Mouse (Mus musculus) ZHBTc4 (cell line): ENCODE data around the gene Alkbh2.

Experiments used
- DNase-seq: peaks from one replicate; pipeline ENCODE4 v3.0.0-alpha.2; 2011; ENCODE audit warnings: low read depth, low spot score

Gene Alkbh2

DNA sequence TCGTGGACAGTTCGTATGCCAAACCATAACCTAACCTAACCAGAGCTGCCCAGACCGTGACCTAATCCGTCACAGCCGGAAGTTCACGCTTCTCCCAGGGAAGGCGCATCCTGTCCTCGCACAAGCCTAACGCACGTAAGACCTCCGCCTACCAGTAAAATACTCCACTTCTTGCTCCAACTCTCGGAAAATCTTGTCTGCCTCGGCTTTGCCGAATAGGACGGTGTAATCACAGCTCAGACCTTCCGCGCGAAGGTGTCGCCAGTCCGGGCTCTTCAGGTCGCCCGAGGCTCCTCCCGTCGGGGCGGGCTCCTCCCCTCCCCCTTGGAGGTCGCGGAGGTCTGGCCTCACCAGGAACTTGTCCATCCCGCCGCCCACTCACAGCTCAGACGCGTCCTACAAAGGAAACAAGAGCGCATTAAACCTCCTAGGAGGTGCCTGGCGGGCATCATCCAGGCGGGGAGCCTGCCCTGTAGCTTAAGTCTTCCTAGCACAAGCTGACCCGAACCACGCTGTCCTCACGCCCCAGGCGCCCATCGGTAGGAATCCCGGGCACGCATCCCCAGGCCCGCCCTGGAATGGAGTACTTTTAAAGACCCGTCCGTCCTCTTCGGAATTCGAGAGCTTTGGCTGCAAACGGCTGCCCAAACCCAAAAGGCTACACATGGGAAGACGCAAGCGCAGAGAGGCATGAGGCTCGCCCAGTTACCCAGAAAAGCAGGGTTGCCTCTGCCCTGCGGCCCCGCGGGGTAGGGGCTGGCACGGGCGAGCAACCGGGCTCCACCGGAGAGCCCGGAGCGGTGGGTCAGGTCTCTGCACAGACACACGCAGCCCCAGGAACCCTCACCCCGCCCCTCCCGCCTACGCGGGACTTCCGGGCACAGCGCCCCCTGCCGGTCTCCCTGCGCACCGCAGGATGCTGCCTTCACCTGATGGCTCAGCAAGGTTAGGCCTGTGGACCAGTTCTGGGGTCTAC is at the start of gene Alkbh2:
Gene Alkbh2, minus strand, starts transcription at position 845 of the 976 bp plus-strand sequence.
- DNase-seq, result peak; percentile 94

DNA sequence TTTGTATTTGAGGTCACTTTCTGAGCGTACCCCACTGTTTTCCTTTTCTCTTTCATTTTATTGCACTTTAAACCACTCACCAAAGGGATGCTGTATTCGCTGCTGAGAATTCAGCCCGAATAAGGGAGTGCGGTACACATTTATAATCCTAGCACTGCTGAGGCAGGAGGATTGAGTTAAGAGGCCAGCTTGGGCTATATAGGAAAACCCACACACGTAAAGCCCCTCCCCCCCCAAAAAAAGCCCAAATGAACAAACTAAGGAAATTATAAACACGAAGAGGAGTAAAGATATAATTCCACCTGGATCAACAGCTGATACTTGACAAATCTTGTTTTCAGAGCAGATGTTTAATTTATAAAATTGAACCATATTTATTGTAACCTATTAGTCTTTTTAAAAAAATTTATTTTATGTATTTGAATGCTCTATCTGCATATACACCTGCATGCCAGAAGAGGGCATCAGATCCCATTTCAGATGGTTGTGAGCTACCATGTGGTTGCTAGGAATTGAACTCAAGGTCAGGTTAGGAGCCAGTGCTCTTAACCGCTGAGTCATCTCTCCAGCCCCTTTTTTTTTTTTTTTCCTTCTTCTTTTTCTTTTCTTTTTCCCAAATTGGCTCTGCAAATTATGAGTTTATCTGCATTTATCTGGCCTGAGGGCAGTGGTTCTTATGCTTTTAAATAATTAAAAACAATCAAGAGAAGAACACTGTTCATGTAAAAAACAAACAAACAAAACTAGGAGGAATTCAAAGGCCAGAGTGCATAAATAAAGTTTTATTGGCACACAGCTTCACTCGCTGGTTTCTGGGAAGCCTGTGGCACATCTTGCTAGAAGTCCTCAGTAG is 48.8 kb upstream of the Alkbh2 start:
- peak; percentile 75 for DNase-seq

DNA sequence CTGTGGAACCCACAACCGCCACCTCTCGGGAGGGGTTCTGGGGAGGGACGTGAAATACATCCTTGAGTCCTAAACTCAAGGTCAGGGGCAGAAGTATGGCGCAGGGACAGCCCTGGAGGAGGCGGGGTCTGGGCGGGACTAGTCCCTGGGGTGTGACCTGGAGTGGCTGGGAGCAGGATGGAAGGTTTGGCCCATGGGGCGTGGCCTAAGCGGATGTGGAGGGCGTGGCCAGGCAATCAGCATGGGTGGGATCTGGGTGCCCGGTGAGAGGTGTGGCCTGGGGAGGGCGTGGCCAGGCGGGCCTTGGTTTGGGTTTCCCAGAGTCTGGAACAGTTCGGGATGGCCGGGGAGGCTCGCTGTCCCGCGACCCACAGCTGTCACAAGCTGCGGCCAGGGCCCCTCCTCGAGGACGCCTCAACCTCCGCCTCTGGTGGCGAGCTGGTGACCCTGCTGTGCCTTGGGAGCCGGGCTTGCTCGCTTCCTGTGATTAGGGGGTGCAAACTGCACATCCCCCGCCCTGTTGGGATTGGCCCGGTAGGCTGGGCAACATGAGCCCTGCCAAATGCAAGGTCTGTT is 47.7 kb upstream of the Alkbh2 start:
- peak; percentile 99 for DNase-seq

DNA sequence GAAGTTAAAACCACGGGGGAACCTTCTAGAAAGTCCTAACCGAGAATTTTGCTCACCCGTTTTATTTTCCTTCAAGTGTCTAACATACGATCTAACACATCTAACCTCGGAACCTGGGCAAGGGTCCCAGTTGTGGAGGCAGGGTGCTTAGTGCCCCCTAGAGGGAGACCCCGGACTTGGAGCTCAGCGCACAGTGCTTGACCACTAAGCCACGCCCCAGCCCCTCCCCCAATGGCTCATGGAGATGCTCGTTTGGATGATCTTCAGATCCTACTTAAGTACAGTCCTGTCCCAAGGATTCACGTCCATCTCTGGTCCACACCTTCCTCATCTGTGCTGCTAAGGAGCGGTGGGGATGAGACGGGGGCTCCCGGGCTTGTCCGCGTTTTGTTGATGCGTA is 46.6 kb upstream of the Alkbh2 start:
- peak; percentile 97 for DNase-seq

DNA sequence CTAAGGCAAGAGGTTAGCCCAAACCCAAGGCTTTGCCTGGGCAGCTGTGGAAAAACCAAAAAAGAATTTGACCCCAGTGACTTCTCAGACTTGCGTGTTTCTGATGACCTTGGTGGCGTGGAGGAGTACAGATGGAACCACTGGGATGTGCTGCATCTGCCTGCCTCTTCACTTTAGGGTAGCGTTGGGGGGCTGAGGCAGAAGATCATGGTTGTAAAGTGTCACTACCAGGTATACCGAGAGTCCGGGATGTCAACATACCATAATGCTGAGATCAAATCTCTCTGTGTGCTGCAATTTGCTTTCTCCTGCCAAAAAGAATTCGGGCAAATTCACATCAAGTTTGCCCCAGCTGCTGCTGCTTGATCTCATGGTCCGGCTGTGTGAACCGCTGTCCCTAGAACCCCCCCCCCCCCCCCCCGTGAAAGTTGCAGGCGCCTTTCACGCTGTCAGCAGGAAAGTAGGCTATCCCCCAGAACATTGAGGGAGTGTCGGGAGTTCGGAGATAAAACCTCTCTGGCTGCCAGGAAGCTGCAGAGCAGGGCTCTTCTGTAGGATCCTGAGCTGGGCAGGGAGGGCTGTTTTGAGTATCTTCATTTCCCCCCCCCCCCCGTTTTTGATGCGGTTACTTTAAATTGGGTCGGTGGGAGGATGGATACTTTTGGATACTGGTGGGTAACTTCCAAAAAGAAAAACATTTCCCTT is 46.0 kb upstream of the Alkbh2 start:
- DNase-seq, result no peak

DNA sequence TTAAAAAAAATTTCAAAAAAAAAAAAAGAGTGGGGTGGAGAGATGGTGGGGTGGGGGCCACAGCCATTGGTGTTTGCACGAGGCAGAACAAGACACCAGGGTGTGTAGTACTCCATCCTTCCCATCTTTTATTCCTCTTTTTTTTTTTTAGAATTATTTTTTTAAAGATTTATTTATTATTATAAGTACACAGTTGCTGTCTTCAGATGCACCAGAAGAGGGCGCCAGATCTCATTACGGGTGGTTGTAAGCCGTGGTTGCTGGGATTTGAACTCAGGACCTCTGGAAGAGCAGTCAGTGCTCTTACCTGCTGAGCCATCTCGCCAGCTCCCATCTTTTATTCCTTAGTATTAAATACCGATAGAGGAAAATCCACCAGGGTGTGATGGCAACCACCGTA is 45.4 kb upstream of the Alkbh2 start:
- DNase-seq, result no peak

DNA sequence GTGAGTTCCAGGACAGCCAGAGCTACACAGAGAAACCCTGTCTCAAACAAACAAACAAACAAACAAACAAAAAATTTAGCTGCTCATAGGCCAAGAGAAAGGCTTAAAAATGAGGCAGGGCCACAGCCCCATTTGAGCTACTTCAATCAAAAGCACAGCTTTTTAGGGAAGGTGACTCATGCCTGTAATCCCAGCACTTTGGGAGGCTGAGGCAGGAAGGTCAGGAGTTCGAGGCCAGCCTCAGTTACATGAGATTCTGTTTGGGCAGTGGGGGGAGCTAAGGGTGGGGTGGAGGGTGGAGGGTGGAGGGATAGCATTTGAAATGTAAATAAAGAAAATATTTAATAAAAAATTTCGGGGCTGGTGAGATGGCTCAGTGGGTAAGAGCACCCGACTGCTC is 44.9 kb upstream of the Alkbh2 start:
- DNase-seq, result no peak

DNA sequence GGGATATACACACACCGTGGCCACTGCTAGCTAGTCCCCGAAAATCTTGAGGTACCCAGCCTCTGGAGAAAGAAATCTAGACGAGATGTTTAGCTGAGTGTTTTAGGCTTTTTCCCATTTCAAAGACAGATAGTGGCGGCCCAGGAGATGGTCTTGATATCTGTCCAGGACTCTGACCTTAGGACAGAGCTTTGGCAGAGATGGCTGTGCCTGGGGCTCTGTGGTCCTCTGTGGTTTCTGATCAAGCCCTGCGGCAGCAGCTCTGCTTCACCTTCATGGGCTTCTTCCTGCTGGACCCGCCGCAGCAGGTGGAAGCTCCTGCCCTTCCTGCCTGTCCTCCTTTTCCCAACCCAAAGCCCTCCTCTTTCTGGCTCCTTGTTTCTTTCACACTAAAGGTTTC is 42.3 kb upstream of the Alkbh2 start:
- no peak for DNase-seq

DNA sequence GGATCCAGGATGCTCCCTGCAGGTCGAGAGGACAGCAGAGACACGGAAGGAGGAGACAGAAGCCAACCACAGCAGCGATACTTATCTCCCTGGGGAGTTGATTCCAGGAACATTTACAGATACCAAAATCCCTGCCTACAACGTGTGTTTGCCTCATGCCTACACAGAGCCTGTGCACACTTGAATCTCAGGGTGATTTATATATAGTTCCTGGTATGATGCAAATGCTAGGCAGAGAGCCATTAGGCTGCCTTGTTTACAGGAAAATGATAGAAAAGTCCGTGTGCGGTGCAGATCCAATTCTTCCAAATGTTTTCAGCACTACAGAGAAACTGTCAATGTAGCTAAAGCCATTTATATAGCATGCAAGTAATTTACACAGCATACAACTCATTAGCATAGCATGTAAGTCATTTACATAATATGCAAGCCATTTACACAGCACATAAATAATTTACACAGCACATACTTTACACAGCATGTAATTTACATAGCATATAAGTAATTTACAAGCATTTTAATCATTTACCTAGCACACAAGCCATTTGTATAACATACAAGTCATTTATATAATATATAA is 35.2 kb upstream of the Alkbh2 start:
- DNase-seq, result no peak

DNA sequence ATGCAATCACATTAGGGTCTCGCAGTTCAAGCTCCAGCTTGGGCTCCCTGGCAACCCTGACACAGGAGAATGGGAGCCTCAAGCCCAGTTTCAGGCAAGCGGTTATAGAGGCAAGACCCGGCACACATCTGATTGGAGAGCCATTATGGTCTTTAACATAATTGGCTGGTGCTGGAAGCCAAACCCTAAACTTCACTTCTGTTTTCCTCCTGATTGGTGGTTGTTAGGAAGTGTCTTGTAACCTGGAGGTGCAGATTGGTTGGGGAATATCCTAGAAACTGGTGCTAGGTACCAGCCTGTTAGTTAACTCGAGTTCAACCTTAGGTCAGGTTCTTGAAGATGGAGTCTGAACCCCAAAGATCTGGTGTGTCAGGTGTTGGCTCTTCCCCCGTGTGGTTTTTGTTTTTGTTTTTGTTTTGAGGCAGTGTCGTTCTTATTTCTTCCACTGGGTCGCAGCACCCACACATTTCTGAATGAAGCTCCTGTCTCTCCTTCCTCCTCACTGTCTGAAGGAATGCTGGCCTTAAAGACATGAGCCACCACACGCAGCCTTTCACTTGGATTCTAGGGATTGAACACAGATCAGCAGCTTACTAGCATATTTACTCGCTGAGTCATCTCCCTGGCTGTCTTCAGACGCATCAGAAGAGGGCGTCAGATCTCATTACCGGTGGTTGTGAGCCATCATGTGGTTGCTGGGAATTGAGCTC is 34.2 kb upstream of the Alkbh2 start:
- DNase-seq, result peak; percentile 73

DNA sequence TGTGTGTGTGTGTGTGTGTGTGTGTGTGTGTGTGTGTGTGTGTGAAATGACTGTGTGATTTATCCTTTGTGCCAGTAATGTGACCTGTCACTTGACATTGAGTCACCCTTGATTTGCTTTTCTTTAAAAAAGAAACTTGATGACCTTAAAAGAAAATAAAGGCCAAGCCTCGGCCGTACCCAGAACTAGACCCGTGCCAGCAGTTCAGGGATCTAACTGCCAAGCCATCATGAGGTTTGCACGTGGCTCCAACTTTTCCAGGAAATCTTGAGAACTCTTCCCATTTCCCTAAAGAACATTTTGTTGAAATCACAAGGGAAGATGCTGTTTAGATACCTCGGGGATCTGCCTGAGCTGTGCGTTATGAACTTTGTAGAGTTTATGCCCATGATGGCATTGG is 33.4 kb upstream of the Alkbh2 start:
- DNase-seq, result no peak

DNA sequence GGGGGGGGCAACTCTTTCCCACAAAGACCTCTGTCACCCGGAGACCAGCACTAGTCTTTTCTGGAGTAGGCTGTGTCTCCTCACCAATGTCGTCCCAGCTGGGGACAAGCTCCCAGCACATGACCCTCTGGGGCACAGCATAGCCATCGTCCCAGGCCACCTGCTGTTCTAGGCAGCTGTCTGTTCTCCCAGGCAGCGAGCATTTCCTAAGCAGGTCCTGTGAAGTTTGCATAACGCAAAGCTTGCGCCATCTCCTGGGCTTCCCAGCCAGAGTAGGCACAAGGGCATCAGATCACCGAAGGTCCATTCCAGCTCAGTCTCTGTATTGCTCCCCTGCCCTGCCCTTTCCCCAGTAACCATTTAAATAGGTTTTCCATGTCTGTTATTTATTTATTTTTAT is 29.2 kb upstream of the Alkbh2 start:
- DNase-seq, result no peak

DNA sequence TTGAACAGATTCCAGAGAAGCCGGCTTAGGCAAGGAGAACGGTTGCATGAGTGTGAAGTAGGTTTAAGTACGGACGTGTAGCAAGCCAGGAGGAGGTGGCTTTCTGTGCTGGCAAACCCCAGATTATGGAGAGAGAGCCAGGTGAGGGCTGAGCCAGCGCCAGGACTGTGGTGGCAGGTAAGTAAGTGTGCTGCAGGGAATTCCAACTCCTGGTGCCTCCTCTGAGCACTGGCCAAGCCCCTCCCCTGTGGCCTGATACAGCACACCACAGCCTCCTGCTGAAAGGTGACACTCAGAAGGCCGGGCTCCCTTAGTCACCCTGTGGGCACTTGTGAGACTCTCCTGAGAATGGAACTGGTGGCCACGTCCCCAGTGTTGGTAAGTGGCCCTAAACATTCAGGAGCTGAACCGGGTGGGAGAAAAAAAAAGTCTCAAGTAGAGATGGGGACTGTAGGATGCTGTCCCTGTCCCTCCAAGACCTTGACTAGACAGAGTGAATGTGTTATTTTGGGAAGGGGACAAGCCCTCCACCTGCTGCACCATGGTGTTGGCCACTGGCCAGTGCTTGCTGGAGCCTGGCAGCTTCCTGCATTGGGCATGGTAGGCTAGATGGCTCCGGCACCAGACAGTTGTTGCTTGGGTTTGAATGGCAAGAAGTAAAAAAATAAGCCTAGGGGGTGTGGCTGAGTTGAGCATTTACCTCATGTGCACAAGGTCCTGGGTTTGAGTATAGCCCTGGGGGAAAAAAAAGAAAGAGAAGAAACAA is 27.3 kb upstream of the Alkbh2 start:
- DNase-seq, result no peak

DNA sequence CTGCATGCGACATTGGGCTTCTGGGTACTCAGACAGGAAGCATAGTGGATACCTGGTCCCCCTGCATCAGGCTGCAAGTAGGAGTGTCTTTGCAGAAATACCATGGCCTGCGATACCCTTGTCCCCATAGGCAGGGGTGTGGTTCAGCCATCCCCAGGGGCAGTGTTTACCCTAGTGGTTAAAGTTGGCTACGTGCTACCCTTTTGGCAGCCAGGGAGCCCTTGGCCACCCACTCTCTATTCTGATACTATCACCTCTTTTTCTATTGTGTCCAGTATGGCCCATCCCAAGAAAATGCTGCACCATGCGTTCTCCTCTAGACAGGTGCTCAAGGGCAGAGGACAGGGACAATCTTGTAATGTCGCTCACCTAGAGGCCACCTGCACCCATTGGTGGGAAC is 26.7 kb upstream of the Alkbh2 start:
- DNase-seq, result no peak

DNA sequence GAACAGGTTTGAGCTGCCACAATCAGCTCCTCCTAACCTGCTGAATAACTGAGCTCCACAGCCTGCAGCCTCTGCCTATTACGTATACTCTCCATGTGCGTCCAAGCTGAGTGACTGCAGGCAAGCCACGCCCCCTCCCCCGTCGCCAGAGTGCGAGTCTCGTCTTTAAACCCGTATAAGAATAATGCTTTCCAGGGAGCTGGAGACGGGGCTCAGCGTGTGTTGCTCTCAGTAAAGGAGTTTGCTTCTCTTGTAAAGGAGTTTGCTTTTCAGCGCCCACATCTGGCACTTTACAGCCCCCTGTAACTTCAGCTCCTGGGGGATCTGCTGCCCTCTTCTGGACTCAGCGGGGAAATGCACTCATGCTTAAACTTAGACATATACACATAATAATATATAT is 25.5 kb upstream of the Alkbh2 start:
- DNase-seq, result peak; percentile 90

DNA sequence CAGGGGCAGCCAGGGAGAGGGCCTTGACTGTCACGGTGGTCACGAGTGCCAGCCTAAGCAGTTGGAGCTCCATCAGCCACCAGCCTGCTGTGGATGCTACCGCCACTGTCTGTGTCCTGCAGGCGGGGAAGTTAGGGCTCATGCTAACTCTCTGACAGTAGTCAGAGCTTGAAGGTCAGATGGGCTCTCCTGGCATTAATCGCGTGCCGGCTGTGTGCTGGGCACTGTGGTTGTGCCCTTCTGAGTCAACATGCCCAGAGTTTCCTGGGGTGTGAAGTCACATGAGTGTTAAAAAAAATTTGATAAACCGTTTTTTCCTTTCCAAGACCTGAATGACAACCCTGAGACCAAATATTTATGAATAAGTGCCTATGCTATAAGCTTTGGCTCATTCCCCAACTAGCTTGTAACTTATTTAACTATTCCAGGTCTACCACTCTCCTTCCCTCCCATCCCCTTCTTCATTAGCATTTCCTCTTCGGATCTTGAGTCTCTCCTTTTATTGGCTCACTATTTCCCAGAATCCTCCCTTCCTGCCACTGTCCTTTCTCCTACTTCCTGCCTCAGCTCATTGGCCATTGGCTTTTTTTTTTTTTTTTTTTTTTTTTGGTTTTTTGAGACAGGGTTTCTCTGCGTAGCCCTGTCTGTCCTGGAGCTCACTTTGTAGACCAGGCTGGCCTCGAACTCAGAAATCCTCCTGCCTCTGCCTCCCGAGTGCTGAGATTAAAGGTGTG is 24.5 kb upstream of the Alkbh2 start:
- no peak for DNase-seq

DNA sequence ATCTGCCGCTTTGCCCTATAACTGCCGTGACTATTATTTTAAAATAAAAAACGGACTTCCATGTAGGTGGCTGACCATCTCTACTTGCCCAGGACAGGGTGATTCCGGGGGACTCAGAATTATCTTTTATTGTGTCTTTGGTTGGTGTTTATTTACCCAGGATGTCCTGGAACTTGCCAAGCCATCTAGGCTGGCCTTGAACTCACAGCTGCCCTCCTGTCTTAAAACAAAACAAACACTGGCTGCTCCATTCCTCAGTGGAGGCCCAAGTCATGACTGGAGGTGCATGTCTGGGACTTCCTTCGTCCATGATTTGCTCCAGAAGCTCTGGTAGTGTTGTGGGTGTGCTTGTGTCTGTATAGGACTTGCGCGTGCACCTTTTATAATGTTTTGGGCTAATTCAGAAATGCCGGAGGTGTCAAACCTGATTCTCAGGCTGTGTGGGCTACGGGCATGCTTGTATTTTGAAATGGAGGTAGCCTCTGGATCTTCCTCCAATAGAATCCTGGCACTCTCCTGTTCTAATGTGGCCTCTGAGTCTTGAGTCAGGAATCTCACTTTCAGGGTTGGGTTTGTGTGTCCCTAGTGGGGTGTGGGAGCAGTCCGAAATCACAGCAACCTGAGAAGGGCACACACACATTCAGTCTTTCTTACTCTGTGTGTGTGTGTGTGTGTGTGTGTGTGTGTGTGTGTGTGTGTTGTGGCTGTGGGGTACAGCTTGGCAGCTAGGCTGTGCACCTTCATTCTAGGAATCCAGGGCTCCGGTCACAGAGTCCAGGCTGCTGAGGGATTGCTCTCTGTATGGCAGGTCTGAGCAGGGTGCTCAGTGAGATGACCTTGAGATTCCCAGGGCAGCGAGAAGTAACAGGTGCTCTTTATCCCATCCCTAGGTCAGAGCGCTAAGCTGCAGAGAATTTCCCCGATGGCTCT is 19.3 kb upstream of the Alkbh2 start:
- no peak for DNase-seq
